Mouse (Mus musculus): ENCODE measurements around the gene Gm7168.
"Not testable (repeated sequence)": the region's sequence is repeated elsewhere in the genome, so short reads cannot be mapped to it uniquely, and the experiment has no call there.

The Gm7168 gene

GRCm38 (mm10) chr17:13993425-13993824 lies 45.3 kb downstream of the Gm7168 start:
- DNase-seq (ENCODE audit: low spot score in 2 of 2), result not testable (repeated sequence)
